Mouse (Mus musculus): ENCODE measurements around the gene Negr1. TPM values are rescaled to one million over a fixed set of nuclear protein-coding genes. Genes with fewer than 3 reads are reported as not detected.

Gene Negr1
- total RNA-seq, 2 experiments from 2014 or later = 1.7 to 1.9 TPM

DNA sequence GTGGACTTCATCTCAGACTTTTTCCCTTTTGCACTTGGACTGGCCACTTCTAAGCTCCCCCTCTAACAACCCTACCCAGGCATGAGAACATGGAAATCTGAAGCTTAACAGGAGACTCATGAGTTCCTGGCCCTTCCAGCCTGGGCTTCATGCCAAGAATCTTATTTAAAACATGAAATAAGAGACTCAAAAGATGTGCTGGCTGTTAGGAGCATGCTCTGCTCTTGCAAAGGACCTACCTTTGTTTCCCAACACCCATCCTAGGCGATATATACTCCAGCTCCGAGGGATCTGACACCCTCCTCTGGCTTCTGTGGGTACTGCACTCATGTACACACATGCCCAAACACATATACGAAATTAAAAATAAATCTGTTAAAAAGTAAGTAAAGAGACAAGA lies 797.3 kb downstream of the Negr1 start:
- no peak for DNase-seq (ENCODE audit: low spot score in 2 of 2)

DNA sequence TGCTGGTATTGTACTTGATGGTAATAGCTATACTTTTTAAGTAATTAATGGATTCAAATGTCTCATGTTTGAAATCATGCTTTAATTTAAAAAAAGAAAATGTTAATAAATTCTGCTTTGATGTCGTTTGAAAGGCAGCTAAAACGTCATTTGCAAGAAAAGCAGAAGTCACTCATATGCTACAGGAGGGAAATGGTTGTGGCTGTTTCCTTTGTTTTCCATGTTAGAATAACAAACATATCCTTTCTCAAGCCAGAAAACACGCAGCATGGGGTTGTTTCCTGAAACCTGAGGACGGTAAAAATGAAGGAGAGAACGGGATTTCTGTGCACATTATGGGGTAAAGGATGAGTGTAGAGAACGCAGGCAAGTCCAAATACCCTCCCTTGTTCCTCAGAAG lies 798.2 kb downstream of the Negr1 start:
- no peak for DNase-seq (ENCODE audit: low spot score in 2 of 2)

All from gastrocnemius, postnatal 4 days (tissue).